Mouse (Mus musculus) mammary gland, adult 2 months (tissue): Measurements from ENCODE around the gene Dhcr7. TPM values are rescaled to one million over a fixed set of nuclear protein-coding genes. Genes with fewer than 3 reads are reported as not detected.

Experiments used
- polyA plus RNA-seq: library from polyadenylated mRNA; depleted of rRNA; stranded (reverse); fragments of >200 nt; gene quantifications from 2 replicates; pipeline ENCODE4 v1.2.3, GENCODE M21; 2012; ENCODE audit warnings: low replicate concordance; rRNA removed

The Dhcr7 gene
- polyA plus RNA-seq: 93.1 and 118 TPM in 2 replicates

DNA sequence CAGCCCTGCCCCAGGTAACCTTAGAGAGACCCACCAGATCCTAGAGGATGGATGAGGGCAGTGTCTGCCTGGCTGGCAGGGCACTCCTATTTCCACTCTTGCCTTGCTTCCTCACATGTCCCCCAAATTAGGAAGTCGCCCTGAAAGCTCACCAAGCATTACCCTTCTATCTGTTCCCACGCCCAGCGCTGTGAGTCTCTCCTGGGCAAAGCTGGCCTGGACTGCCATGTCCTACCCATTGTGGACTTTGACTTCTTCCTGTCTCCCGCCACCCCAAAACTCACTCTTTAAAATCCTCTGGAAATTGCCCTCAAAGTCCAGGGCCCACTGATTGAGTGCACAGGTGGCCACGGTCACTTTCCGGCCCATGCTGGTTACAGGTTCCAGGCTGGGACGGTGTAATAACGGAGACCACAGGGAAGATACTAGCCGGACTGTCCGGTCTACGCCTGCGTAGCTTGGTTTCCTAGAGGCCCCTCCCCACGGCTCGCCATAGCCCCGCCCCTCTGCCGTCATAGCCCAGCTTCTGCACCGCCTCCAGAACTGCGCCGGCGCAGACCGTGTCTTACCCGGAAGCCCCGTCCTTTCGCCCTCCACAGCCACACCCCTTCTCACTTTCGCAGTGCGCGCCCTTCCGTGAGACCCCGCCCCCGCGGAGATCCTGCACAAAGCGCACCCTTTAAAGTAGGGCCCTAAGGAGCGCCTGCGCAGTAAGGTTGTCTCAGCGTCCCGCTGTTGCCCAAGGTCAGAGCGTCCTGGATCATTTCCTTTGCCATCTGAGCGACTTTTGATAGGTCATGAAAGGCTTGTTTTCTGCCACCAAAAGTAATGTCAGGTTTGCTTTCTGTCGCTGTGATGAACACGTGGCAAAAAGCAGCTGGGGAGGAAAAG, at the start of gene Dhcr7, which contains the start of gene Nadsyn1:
TSS of gene Dhcr7 (plus strand) at position 771 of the 891 bp plus-strand sequence.
TSS of gene Nadsyn1 (minus strand) at position 475 of the 891 bp plus-strand sequence.

GRCm38 (mm10) chr7:143783996-143784829, 38.7 kb upstream of the Dhcr7 start, which contains the start of gene Mrgpre:
Mrgpre (minus strand) TSS chr7:143784500.

GRCm38 (mm10) chr7:143866538-143866937, 43.6 kb downstream of the Dhcr7 start, which contains the start of gene Gm498:
Gm498 (plus strand) TSS chr7:143866838.

Other genes with a start within 250 kb of the Dhcr7 start
- 13.8 and 18.8 TPM in 2 replicates for gene Cars, start 223.1 kb upstream of the Dhcr7 start, polyA plus RNA-seq
- gene Tnfrsf26, start 194.4 kb upstream of the Dhcr7 start, polyA plus RNA-seq: 1.9 and 3.2 TPM in 2 replicates
- gene Tnfrsf22, start 173.5 kb upstream of the Dhcr7 start, polyA plus RNA-seq: 7.2 and 11.7 TPM in 2 replicates
- gene Tnfrsf23, start 137.3 kb upstream of the Dhcr7 start, polyA plus RNA-seq: 4.9 and 20.3 TPM in 2 replicates
- 53.3 and 62.2 TPM in 2 replicates for gene Osbpl5, start 66.2 kb upstream of the Dhcr7 start, polyA plus RNA-seq
- 8.0 and 20.9 TPM in 2 replicates for gene Mrgprg, start 56.2 kb upstream of the Dhcr7 start, polyA plus RNA-seq
- gene Mrgpre, start 38.6 kb upstream of the Dhcr7 start, polyA plus RNA-seq: 3.9 and 6.4 TPM in 2 replicates
- 12.9 and 14.7 TPM in 2 replicates for gene Nadsyn1, start 296 bp upstream of the Dhcr7 start, polyA plus RNA-seq
- gene Gm498, start 43.7 kb downstream of the Dhcr7 start, polyA plus RNA-seq: not detected in 2 replicates
- 0.59 and 0.98 TPM in 2 replicates for gene Shank2, start 178.8 kb downstream of the Dhcr7 start, polyA plus RNA-seq